Comparison of ENCODE assay signal across 13 mouse cellular contexts in genomic region chr6:140561151-140561916, GRCm38 (mm10).
A peak's percentile ranks its signal among the peaks of the same experiment; 100 is the strongest.
DNase-seq lines count a peak whose midpoint lies in the region; ATAC-seq and TF ChIP-seq lines count a peak whose summit lies in the region.
"Had no signal": no experiment of that assay in that cellular context is flagged by ENCODE, and none has a peak within 500 bp of the region (broad histone marks: within the 10 kb centered on the region; RNA-seq: fewer than 3 reads in every experiment).

No protein-coding gene starts in this region.

- H3K4me1 ChIP-seq in lung, postnatal 0 days (ENCODE audit: insufficient read depth, low read depth, low read length): no peaks in the 10 kb centered on the region
- H3K4me1 ChIP-seq: hindbrain, embryonic 13.5 days; limb, embryonic 15.5 days had no signal

- CTCF ChIA-PET in Patski (lab: Charles Lee): interaction anchor here (1.2 to 2.1 kb wide), 4 partner anchors 8 to 44 kb away, joined by 4 to 10 read pairs (median 6); no protein-coding TSS in a partner anchor

- peak; percentile 50 for DNase-seq in lung, postnatal 0 days (ENCODE audit: low spot score)
- no peak for DNase-seq in lung, postnatal 4 days
- peak; percentile 71 for DNase-seq in CD4-positive helper T cell, adult 2 months (ENCODE audit: low read depth, low spot score)
- DNase-seq in Patski (ENCODE audit: low read depth, low spot score): no peak
- peak; percentile 36 for DNase-seq in lung, postnatal 36 days
- DNase-seq in layer of hippocampus, adult 8-10 months (ENCODE audit: low spot score in 2 of 2): no peak
- no peak for DNase-seq in layer of hippocampus, adult 11-12 months (ENCODE audit: low spot score)
- DNase-seq: kidney, adult 2 months; lung, embryonic 14.5 days; thymus, adult 18-20 months had no signal

- ATAC-seq in lung, postnatal 0 days: 0 out of 2 replicates have a peak, but pooled peaks have one; percentile 28
- ATAC-seq in Patski: peak; percentile 23
- ATAC-seq: forebrain, embryonic 14.5 days had no signal

- no peak for TF ChIP-seq CTCF in lung, postnatal 0 days (IDR thresholded peaks at IDR 0.05)
- TF ChIP-seq CTCF in Patski (IDR thresholded peaks at IDR 0.05): no peak

- H3K9me3 ChIP-seq in lung, postnatal 0 days (ENCODE audit: low read length): no peaks in the 10 kb centered on the region
- H3K9me3 ChIP-seq: hindbrain, embryonic 13.5 days; limb, embryonic 15.5 days had no signal

- no peak overlapping the region for H3K27ac ChIP-seq in lung, postnatal 0 days (ENCODE audit: low read length)
- H3K27ac ChIP-seq: hindbrain, embryonic 13.5 days; limb, embryonic 15.5 days had no signal

- in situ Hi-C loops in Patski (cut with MboI; ENCODE audit: low pct_unique_long_range_greater_than_20kb): no loop called here

- 74% methylated on average over 9 of the region's 9 CpGs for WGBS in lung, postnatal 0 days

- no peak overlapping the region for H3K9ac ChIP-seq in lung, postnatal 0 days (replicated peaks; ENCODE audit: low read depth)
- H3K9ac ChIP-seq: hindbrain, embryonic 13.5 days; limb, embryonic 15.5 days; lung, embryonic 14.5 days had no signal

- no peak for TF ChIP-seq EP300 in lung, postnatal 0 days (IDR thresholded peaks at IDR 0.05)

- no peak overlapping the region for H3K4me2 ChIP-seq in lung, postnatal 0 days (replicated peaks; ENCODE audit: low read depth, low read length)
- H3K4me2 ChIP-seq: hindbrain, embryonic 13.5 days; limb, embryonic 15.5 days; lung, embryonic 14.5 days had no signal

- H3K36me3 ChIP-seq in lung, postnatal 0 days (ENCODE audit: insufficient read depth, low read length): no peaks in the 10 kb centered on the region

- no peaks in the 10 kb centered on the region for H3K27me3 ChIP-seq in lung, postnatal 0 days (replicated peaks; ENCODE audit: insufficient read depth, low read length)
- H3K27me3 ChIP-seq in Patski: no peaks in the 10 kb centered on the region
- H3K27me3 ChIP-seq: hindbrain, embryonic 13.5 days; limb, embryonic 15.5 days had no signal

- no peak overlapping the region for H3K4me3 ChIP-seq in lung, postnatal 0 days (ENCODE audit: low read depth, low read length)
- H3K4me3 ChIP-seq: hindbrain, embryonic 13.5 days; limb, embryonic 15.5 days had no signal

- POLR2A ChIA-PET in Patski (lab: Charles Lee): no interaction called here

Comparison
In these comparisons a context has a peak if more than half of its experiments do, and no peak if none do; other contexts are left out.
1. DNase-seq: peak in lung, postnatal 0 days (single experiment), CD4-positive helper T cell, adult 2 months (single experiment) and lung, postnatal 36 days (single experiment); none in lung, postnatal 4 days (0 of 2), Patski (single experiment), layer of hippocampus, adult 8-10 months (0 of 2) and layer of hippocampus, adult 11-12 months (single experiment).